Mouse (Mus musculus): ENCODE measurements around the gene Hoxc10.

Hoxc10 gene

DNA sequence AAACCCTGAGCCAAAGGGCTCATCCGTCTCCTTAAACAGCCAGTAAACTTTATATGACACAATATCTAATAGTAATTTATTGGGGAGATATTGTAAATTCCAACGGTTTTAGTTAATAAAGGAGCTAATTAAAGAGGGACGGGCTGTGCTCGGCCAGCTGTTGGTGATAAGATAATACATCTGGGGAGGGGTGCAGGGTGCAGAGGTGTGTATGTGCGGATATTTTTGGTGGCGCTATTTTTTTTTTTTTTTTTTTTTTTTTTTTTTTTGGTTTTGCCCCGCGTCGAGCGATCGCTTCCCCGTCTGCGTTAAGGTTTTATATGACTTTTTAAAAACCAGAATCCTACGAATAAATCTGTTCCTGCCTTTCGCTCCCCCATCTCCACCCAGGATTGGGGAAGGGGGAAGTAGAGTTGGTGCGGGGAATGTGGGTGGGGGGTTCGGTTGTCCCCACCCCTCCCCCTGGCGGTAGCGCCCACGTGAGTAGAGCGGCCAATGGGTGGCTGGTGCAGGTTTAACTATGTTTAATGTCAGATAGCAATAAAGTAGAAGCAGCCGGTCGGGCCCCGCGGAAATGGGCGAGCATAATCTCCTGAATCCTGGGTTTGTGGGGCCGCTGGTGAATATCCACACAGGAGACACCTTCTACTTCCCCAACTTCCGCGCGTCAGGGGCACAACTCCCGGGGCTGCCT lies 30.2 kb upstream of the Hoxc10 start, which contains the start of gene Hoxc12:
Gene Hoxc12, plus strand, starts transcription at position 479 of the 694 bp plus-strand sequence.
- Histone ChIP-seq H3K36me3 (ENCODE audit: control insufficient read depth, insufficient read depth, low read length, poor library complexity, severe bottlenecking) (no peaks in the 10 kb centered on the region), H3K27me3 (ENCODE audit: control insufficient read depth, insufficient read depth, low read length, poor library complexity, severe bottlenecking) (no peaks in the 10 kb centered on the region; the same call in 1 of the 2 replicates)
- DNase-seq (ENCODE audit: low read depth, low spot score): no peak

DNA sequence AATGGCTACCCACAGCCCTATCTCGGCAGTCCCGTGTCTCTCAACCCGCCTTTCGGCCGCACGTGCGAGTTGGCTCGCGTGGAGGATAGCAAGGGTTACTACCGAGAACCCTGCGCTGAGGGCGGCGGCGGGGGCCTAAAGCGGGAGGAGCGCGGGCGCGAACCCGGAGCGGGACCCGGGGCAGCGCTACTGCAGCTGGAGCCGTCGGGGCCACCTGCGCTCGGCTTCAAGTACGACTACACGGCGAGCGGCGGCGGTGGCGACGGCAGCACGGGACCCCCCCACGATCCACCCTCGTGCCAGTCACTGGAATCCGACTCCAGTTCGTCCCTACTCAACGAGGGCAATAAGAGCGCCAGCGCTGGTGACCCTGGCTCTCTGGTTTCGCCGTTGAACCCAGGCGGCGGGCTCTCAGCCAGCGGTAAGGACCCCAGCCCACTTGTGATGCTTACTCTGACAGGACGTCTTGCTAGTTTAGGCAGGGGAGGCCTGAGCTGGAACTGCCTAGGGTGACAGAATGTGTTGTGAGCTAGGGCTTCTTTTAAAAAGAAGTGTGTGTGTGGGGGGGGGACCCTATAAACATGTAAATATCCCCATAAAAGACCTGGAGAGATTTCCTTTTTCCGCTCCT lies 29.4 kb upstream of the Hoxc10 start:
- Histone ChIP-seq H3K36me3 (ENCODE audit: control insufficient read depth, insufficient read depth, low read length, poor library complexity, severe bottlenecking) (no peaks in the 10 kb centered on the region), H3K27me3 (ENCODE audit: control insufficient read depth, insufficient read depth, low read length, poor library complexity, severe bottlenecking) (no peaks in the 10 kb centered on the region; the same call in 1 of the 2 replicates)
- no peak for DNase-seq (ENCODE audit: low read depth, low spot score)

DNA sequence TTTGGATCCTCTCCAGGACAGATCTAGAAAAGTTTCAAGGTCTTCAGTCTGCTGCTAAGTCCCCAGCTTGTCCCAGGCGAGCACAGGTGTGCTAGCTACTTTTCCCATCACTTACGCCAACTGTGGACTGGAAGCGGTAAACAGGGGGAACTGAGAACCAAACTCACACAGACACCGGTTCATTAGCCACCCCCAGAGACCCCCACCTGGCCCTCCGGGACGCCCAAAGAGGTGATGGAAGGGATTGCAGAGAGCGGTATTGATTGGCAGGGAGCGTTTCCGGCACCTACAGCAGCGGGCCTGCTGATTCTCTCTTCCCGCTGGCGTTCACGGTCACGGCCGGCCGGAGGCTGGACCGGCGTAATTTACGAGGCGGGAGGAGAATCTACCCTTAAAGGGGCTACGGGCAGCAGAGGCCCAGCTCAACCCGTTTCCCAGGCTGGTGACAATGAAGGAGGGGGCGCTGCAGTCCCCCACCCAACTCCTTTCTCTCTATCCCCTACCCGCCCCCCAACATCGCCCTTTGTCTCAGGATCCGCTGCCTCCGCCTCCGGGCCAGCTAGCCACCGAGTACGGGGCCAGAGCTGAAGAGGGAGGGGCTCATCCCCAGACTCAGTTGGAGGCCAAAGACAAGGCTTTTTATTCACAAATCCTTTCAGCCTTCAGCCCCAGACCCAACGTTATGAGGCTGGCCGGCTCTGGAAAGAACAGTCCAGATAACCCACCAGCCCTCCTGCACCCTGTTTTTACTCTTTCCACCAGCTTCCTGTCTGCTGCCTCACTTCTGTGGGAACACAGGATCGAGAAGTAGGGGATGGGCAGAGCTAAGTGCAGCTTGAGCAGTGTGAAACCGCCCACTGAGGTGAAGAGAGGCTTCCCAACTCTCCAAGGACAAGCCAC lies 27.1 kb upstream of the Hoxc10 start:
- Histone ChIP-seq H3K27me3 (ENCODE audit: control insufficient read depth, insufficient read depth, low read length, poor library complexity, severe bottlenecking) (no peaks in the 10 kb centered on the region; the same call in 1 of the 2 replicates), H3K36me3 (ENCODE audit: control insufficient read depth, insufficient read depth, low read length, poor library complexity, severe bottlenecking) (no peaks in the 10 kb centered on the region)
- no peak for DNase-seq (ENCODE audit: low read depth, low spot score)

DNA sequence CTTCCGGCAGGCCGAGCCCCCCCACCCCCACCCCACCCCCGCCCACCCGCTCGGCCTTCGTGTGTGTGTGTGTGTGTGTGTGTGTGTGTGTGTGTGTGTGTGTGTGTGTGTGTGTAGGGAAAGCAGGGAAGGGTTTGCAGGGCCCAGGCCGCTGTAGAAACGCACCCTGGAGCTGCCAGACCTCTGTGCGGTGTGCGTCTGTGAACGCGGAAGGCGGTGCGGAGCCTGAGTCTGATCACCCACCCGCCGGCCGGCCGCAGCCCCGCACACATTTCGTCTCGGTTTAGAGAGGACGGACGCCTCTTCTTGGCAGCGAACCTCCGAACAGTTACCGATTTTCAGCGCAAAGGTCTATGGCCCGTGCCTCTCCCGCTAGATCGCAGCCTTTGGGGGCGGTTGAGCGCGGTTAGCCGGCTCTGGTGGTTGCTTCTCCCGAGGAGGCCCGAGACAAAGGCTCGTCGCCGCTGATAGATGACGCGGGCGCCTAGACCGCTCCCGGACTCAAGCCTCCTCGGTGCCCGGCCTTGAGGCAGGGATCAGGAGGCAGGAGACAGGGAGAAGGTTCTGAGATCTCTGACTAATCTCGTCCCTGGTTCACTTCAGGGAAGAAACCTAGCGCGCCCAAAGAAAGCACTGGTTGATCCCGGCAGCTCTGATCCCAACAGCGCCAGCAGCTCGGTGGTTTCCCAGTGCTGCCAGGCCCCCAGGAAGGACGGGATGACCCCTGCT lies 23.7 kb upstream of the Hoxc10 start:
- no peaks in the 10 kb centered on the region for H3K36me3 ChIP-seq (ENCODE audit: control insufficient read depth, insufficient read depth, low read length, poor library complexity, severe bottlenecking)
- no peaks in the 10 kb centered on the region for H3K27me3 ChIP-seq (ENCODE audit: control insufficient read depth, insufficient read depth, low read length, poor library complexity, severe bottlenecking)
- no peak for DNase-seq (ENCODE audit: low read depth, low spot score)

- no peaks in the 10 kb centered on the region for H3K36me3 ChIP-seq (ENCODE audit: control insufficient read depth, insufficient read depth, low read length, poor library complexity, severe bottlenecking)
- H3K27me3 ChIP-seq (ENCODE audit: control insufficient read depth, insufficient read depth, low read length, poor library complexity, severe bottlenecking): no peaks in the 10 kb centered on the region
- no peak for DNase-seq (ENCODE audit: low read depth, low spot score)
These were observed 23.2 kb upstream of the Hoxc10 start for GRCm38 (mm10) chr15:102943468-102943813.

- no peak for DNase-seq (ENCODE audit: low read depth, low spot score)
- no peaks in the 10 kb centered on the region for H3K36me3 ChIP-seq (ENCODE audit: control insufficient read depth, insufficient read depth, low read length, poor library complexity, severe bottlenecking)
- peaks cover 6% of the 10 kb centered on the region; the same call in 1 of the 2 replicates for H3K27me3 ChIP-seq (ENCODE audit: control insufficient read depth, insufficient read depth, low read length, poor library complexity, severe bottlenecking)
These were observed 21.2 kb upstream of the Hoxc10 start for GRCm38 (mm10) chr15:102945185-102946077.

GRCm38 (mm10) chr15:102947276-102947675 lies 19.3 kb upstream of the Hoxc10 start:
- H3K27me3 ChIP-seq (ENCODE audit: control insufficient read depth, insufficient read depth, low read length, poor library complexity, severe bottlenecking): peaks cover 6% of the 10 kb centered on the region; the same call in 1 of the 2 replicates
- no peaks in the 10 kb centered on the region for H3K36me3 ChIP-seq (ENCODE audit: control insufficient read depth, insufficient read depth, low read length, poor library complexity, severe bottlenecking)

GRCm38 (mm10) chr15:102948842-102949241 lies 17.8 kb upstream of the Hoxc10 start:
- Histone ChIP-seq H3K27me3 (ENCODE audit: control insufficient read depth, insufficient read depth, low read length, poor library complexity, severe bottlenecking) (peaks cover 6% of the 10 kb centered on the region; the same call in 1 of the 2 replicates), H3K36me3 (ENCODE audit: control insufficient read depth, insufficient read depth, low read length, poor library complexity, severe bottlenecking) (no peaks in the 10 kb centered on the region)
- no peak for DNase-seq (ENCODE audit: low read depth, low spot score)

More at GRCm38 (mm10) chr15:102947276-102947675, 19.3 kb upstream of the Hoxc10 start:
- DNase-seq (ENCODE audit: low read depth, low spot score): no peak

DNA sequence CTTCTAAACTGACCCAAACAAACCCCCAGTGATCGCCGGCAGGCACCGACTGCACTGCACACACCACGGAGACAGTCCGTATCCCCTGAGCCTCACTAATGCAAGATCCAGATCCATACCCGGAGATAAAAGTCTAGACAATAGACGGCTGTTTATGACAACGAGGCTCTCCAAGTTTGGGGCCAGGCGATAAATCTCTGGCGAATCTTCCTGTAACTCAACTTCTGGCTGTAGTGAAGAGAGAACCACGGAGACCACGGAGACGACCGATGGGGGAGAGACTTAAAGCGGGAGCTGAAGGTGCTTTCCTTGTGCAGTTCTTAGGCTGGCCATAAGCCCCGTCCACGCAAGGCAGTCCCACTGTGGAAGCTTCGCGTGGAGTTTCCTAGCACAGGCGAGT lies 16.9 kb upstream of the Hoxc10 start:
- Histone ChIP-seq H3K27me3 (ENCODE audit: control insufficient read depth, insufficient read depth, low read length, poor library complexity, severe bottlenecking) (peaks cover 6% of the 10 kb centered on the region; the same call in 1 of the 2 replicates), H3K36me3 (ENCODE audit: control insufficient read depth, insufficient read depth, low read length, poor library complexity, severe bottlenecking) (no peaks in the 10 kb centered on the region)
- DNase-seq (ENCODE audit: low read depth, low spot score): no peak

DNA sequence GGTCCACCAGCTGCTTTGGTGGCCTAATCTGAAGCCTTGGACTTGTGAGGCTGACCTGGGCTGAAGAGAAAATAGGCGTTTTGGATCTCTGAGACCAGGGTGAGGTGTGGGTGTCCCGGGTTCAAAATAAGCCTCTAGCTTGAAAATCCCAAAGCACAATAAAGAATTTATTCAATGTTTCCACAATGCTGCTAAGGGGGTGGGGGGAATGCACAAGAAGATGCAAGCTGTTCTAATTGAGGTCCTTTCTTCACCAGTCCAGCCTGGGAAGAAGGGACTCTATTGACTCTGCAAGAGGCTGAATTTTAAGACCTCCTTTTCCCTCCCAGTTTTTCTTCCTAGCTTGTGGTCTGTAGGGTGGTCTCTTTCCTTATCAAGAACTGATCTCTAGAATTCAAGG lies 15.7 kb upstream of the Hoxc10 start:
- Histone ChIP-seq H3K36me3 (ENCODE audit: control insufficient read depth, insufficient read depth, low read length, poor library complexity, severe bottlenecking) (no peaks in the 10 kb centered on the region), H3K27me3 (ENCODE audit: control insufficient read depth, insufficient read depth, low read length, poor library complexity, severe bottlenecking) (peaks cover 6% of the 10 kb centered on the region; the same call in 1 of the 2 replicates)
- DNase-seq (ENCODE audit: low read depth, low spot score): no peak

GRCm38 (mm10) chr15:102953561-102953960 lies 13.0 kb upstream of the Hoxc10 start:
- no peaks in the 10 kb centered on the region for H3K36me3 ChIP-seq (ENCODE audit: control insufficient read depth, insufficient read depth, low read length, poor library complexity, severe bottlenecking)
- peaks cover 6% of the 10 kb centered on the region; the same call in 1 of the 2 replicates for H3K27me3 ChIP-seq (ENCODE audit: control insufficient read depth, insufficient read depth, low read length, poor library complexity, severe bottlenecking)
- DNase-seq (ENCODE audit: low read depth, low spot score): no peak

DNA sequence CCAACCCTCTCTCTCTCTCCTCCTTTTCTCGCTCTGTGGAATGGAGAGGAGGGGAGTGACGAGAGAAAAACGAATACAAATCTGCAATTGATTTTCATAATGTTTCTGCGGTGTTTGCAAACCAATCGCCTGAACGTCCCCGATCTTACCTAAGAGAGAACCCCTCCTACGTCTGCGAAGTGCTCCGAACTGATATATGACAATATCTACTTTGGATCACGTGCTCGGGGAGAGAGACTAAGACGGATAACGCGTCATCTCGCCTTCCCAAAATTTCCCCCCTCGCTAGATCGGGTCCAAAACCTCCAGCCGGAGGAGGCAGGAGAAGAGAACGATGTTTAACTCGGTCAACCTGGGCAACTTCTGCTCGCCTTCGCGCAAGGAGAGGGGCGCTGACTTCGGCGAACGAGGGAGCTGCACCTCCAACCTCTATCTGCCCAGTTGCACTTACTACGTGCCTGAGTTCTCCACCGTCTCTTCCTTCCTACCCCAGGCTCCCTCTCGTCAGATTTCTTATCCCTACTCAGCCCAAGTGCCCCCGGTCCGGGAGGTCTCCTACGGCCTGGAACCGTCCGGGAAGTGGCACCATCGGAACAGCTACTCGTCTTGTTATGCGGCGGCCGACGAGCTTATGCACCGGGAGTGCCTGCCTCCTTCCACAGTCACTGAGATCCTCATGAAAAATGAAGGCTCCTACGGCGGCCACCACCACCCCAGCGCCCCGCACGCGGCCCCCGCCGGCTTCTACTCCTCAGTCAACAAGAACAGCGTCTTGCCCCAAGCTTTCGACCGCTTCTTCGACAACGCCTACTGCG lies 12.2 kb upstream of the Hoxc10 start, which contains the start of gene Hoxc11:
Gene Hoxc11, plus strand, starts transcription at position 236 of the 815 bp plus-strand sequence.
- DNase-seq (ENCODE audit: low read depth, low spot score): no peak
- Histone ChIP-seq H3K27me3 (ENCODE audit: control insufficient read depth, insufficient read depth, low read length, poor library complexity, severe bottlenecking) (no peaks in the 10 kb centered on the region), H3K36me3 (ENCODE audit: control insufficient read depth, insufficient read depth, low read length, poor library complexity, severe bottlenecking) (no peaks in the 10 kb centered on the region)

DNA sequence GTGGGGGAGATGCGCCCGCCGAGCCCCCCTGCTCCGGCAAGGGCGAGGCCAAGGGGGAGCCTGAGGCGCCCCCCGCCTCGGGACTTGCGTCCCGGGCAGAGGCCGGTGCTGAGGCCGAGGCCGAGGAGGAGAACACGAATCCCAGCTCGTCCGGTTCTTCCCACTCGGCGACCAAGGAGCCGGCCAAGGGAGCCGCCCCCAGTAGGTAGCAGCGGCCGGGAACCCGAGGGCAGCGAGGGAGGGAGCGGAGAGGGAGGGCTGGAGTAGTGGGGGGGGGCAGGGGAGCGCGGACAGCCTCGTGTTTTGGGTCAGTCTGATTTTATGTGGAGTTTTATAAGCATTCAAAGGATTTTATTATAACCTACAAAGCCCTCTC lies 11.6 kb upstream of the Hoxc10 start:
- Histone ChIP-seq H3K27me3 (ENCODE audit: control insufficient read depth, insufficient read depth, low read length, poor library complexity, severe bottlenecking) (no peaks in the 10 kb centered on the region), H3K36me3 (ENCODE audit: control insufficient read depth, insufficient read depth, low read length, poor library complexity, severe bottlenecking) (no peaks in the 10 kb centered on the region)
- DNase-seq (ENCODE audit: low read depth, low spot score): no peak

Measured in splenic B cell, adult 2 months (primary cell).